Mouse (Mus musculus): ENCODE measurements around the gene Ggt1. TPM values are rescaled to one million over a fixed set of nuclear protein-coding genes. Genes with fewer than 3 reads are reported as not detected.
A peak's percentile ranks its signal among the peaks of the same experiment; 100 is the strongest.
"Not testable (repeated sequence)": the region's sequence is repeated elsewhere in the genome, so short reads cannot be mapped to it uniquely, and the experiment has no call there.

Gene Ggt1
- polyA plus RNA-seq, 1 experiment from 2014 or later: 12.4 TPM

- ATAC-seq (replicated peaks; ENCODE audit: low FRiP score, low TSS enrichment, low read depth): no peak
- Histone ChIP-seq H3K4me2 (ENCODE audit: low read length) (no peak overlapping the region), H3K27ac (ENCODE audit: low read depth) (no peak overlapping the region)
These were observed 4.0 kb downstream of the Ggt1 start for GRCm38 (mm10) chr10:75565436-75565835.

DNA sequence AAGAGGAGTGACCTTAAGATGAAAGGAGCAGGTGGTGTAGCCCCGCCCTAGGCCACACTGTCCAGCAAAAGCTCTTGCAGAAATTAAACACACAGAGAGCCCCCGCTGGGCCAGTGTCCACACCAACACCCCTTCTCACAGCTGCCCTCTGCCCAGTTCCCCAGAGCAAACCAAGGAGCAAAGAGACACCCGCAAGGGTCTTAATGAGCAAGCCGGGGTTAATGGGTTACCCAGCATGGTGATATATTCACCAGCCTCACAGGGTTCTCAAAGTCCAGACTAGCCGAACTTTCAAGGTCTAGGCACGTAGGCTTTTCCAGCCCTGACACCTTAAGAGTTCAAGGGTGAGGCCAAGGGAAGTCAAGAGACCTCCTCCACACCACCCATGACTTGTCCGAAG is 4.5 kb downstream of the Ggt1 start:
- no peaks in the 10 kb centered on the region for H3K9me3 ChIP-seq (ENCODE audit: control insufficient read depth, low read length)
- no peak overlapping the region for H3K4me3 ChIP-seq (ENCODE audit: low read depth, low read length)
- H3K4me1 ChIP-seq (replicated peaks; ENCODE audit: control insufficient read depth, insufficient read depth, low read length): no peaks in the 10 kb centered on the region
- peaks cover 10% of the 10 kb centered on the region for H3K27me3 ChIP-seq (replicated peaks; ENCODE audit: control insufficient read depth, insufficient read depth, low read length)
- H3K27ac ChIP-seq (ENCODE audit: low read depth): no peak overlapping the region
- H3K4me2 ChIP-seq (ENCODE audit: low read length): no peak overlapping the region
- H3K36me3 ChIP-seq (ENCODE audit: control insufficient read depth, insufficient read depth, low read length): no peaks in the 10 kb centered on the region
- DNase-seq (ENCODE audit: low spot score): no peak
- WGBS: 72% methylated on average over 7 of the region's 7 CpGs
- H3K9ac ChIP-seq (ENCODE audit: low read length): no peak overlapping the region
- ATAC-seq (replicated peaks; ENCODE audit: low FRiP score, low TSS enrichment, low read depth): no peak; the same call in 1 of the 2 replicates

More at GRCm38 (mm10) chr10:75565436-75565835, 4.0 kb downstream of the Ggt1 start:
- Histone ChIP-seq H3K9ac (ENCODE audit: low read length) (no peak overlapping the region), H3K36me3 (ENCODE audit: control insufficient read depth, insufficient read depth, low read length) (no peaks in the 10 kb centered on the region), H3K4me3 (ENCODE audit: low read depth, low read length) (no peak overlapping the region), H3K4me1 (replicated peaks; ENCODE audit: control insufficient read depth, insufficient read depth, low read length) (no peaks in the 10 kb centered on the region), H3K9me3 (ENCODE audit: control insufficient read depth, low read length) (no peaks in the 10 kb centered on the region), H3K27me3 (replicated peaks; ENCODE audit: control insufficient read depth, insufficient read depth, low read length) (peaks cover 15% of the 10 kb centered on the region)
- no peak for DNase-seq (ENCODE audit: low spot score)
- 66% methylated on average over 6 of the region's 6 CpGs for WGBS

DNA sequence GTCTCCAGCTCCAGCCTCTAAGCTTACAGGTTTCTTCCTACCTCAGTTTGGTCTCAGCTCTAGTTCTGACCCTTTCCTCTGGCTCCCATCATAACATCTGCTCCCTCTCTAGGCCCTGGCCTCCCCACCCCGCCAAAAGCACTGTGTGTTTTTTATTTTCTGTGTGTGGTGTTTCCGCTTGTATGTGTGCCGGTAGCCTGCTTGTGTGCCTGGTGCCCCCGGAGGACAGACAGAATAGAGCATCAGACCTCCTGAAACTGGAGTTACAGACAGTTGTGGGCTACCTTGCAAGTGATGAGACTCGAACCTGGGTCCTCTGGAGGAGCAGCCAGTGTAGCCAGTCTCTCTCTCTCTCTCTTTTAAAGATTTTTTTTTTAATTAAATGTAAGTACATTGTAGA is 4.9 kb downstream of the Ggt1 start:
- no peak overlapping the region for H3K27ac ChIP-seq (ENCODE audit: low read depth)
- DNase-seq (ENCODE audit: low spot score): no peak
- H3K9ac ChIP-seq (ENCODE audit: low read length): no peak overlapping the region
- ATAC-seq (replicated peaks; ENCODE audit: low FRiP score, low TSS enrichment, low read depth): no peak
- WGBS: 79% methylated on average over 5 of the region's 5 CpGs
- H3K4me1 ChIP-seq (replicated peaks; ENCODE audit: control insufficient read depth, insufficient read depth, low read length): no peaks in the 10 kb centered on the region
- H3K27me3 ChIP-seq (replicated peaks; ENCODE audit: control insufficient read depth, insufficient read depth, low read length): peaks cover 6% of the 10 kb centered on the region; the same call in 1 of the 2 replicates
- no peaks in the 10 kb centered on the region for H3K9me3 ChIP-seq (ENCODE audit: control insufficient read depth, low read length)
- H3K4me3 ChIP-seq (ENCODE audit: low read depth, low read length): no peak overlapping the region
- no peaks in the 10 kb centered on the region for H3K36me3 ChIP-seq (ENCODE audit: control insufficient read depth, insufficient read depth, low read length)
- no peak overlapping the region for H3K4me2 ChIP-seq (ENCODE audit: low read length)

DNA sequence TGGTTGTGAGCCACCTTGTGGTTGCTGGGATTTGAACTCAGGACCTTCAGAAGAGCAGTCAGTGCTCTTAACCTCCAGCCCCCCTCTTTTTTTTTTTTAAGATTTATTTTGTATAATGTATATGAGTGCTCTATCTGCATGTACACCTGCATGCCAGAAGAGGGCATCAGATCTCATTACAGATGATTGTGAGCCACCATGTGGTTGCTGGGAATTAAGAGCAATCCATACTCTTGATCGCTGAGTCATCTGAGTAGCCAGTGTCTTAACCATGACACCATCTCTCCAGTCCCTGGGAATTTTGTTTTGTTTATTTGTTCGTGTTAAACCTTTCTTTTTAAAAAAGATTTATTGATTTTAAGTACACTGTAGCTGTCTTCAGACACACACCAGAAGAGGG is 5.4 kb downstream of the Ggt1 start:
- not testable (repeated sequence) for H3K4me3 ChIP-seq (ENCODE audit: low read depth, low read length); DNase-seq (ENCODE audit: low spot score); H3K4me1 ChIP-seq (replicated peaks; ENCODE audit: control insufficient read depth, insufficient read depth, low read length); H3K4me2 ChIP-seq (ENCODE audit: low read length); ATAC-seq (replicated peaks; ENCODE audit: low FRiP score, low TSS enrichment, low read depth); H3K27me3 ChIP-seq (replicated peaks; ENCODE audit: control insufficient read depth, insufficient read depth, low read length); H3K36me3 ChIP-seq (ENCODE audit: control insufficient read depth, insufficient read depth, low read length); H3K9ac ChIP-seq (ENCODE audit: low read length); H3K9me3 ChIP-seq (ENCODE audit: control insufficient read depth, low read length); H3K27ac ChIP-seq (ENCODE audit: low read depth)
- 85% methylated on average over 2 of the region's 2 CpGs for WGBS

DNA sequence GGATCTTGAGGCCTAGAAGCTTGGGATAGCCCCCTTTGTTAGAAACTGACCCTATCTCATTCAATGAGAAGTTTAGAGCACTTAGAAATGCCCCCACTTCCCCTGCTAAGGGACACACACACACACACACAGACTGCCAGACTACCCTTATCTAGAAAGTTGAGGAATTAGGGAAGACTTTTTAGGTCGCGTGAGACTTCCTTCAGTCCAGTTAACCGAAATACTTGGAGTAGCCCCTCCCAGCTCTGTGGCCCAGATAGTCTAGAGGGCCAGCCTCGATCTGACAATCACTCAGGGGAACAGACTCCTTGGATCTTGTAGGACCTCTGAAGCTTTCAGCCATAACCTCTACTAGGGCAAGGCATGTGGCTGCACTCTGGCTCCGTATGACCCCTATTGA is 6.6 kb downstream of the Ggt1 start:
- H3K4me3 ChIP-seq (ENCODE audit: low read depth, low read length): no peak overlapping the region
- H3K9ac ChIP-seq (ENCODE audit: low read length): no peak overlapping the region
- no peak for ATAC-seq (replicated peaks; ENCODE audit: low FRiP score, low TSS enrichment, low read depth)

DNA sequence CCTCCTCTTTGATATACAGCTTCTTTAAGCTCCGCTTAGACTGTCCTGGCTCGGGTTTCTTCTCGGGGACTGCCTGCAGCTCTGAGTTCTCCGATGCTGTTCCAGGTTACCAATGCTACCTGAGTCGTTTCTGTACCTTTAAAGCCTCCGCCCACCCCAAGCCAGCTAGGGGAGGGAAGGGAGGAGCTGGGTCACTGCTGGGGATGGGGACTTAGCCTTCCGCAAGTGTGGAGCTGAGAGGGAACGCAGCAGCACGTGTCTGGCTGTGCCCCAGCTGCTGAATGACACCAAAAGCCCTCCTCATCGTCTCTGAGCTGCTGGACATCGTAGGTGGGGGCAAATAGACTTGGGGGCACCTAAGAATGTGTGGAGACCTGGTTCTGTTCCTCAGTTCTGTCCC is 7.0 kb downstream of the Ggt1 start:
- DNase-seq (ENCODE audit: low spot score) (no peak), ATAC-seq (replicated peaks; ENCODE audit: low FRiP score, low TSS enrichment, low read depth) (peak; percentile 37; the same call in 1 of the 2 replicates)
- H3K4me3 ChIP-seq (ENCODE audit: low read depth, low read length): no peak overlapping the region
- H3K27me3 ChIP-seq (replicated peaks; ENCODE audit: control insufficient read depth, insufficient read depth, low read length): no peaks in the 10 kb centered on the region
- no peaks in the 10 kb centered on the region for H3K9me3 ChIP-seq (ENCODE audit: control insufficient read depth, low read length)
- no peaks in the 10 kb centered on the region; the same call in 1 of the 2 replicates for H3K4me1 ChIP-seq (replicated peaks; ENCODE audit: control insufficient read depth, insufficient read depth, low read length)
- H3K9ac ChIP-seq (ENCODE audit: low read length): no peak overlapping the region
- H3K4me2 ChIP-seq (ENCODE audit: low read length): no peak overlapping the region; the same call in 1 of the 2 replicates
- WGBS: 9% methylated on average over 11 of the region's 11 CpGs
- no peaks in the 10 kb centered on the region for H3K36me3 ChIP-seq (ENCODE audit: control insufficient read depth, insufficient read depth, low read length)
- no peak overlapping the region for H3K27ac ChIP-seq (ENCODE audit: low read depth)

More for the DNA sequence above, 6.6 kb downstream of the Ggt1 start:
- H3K27ac ChIP-seq (ENCODE audit: low read depth): no peak overlapping the region
- no peaks in the 10 kb centered on the region for H3K36me3 ChIP-seq (ENCODE audit: control insufficient read depth, insufficient read depth, low read length)
- H3K27me3 ChIP-seq (replicated peaks; ENCODE audit: control insufficient read depth, insufficient read depth, low read length): no peaks in the 10 kb centered on the region
- DNase-seq (ENCODE audit: low spot score): no peak
- H3K9me3 ChIP-seq (ENCODE audit: control insufficient read depth, low read length): no peaks in the 10 kb centered on the region
- no peak overlapping the region for H3K4me2 ChIP-seq (ENCODE audit: low read length)
- WGBS: 34% methylated on average over 5 of the region's 5 CpGs
- H3K4me1 ChIP-seq (replicated peaks; ENCODE audit: control insufficient read depth, insufficient read depth, low read length): no peaks in the 10 kb centered on the region; the same call in 1 of the 2 replicates

DNA sequence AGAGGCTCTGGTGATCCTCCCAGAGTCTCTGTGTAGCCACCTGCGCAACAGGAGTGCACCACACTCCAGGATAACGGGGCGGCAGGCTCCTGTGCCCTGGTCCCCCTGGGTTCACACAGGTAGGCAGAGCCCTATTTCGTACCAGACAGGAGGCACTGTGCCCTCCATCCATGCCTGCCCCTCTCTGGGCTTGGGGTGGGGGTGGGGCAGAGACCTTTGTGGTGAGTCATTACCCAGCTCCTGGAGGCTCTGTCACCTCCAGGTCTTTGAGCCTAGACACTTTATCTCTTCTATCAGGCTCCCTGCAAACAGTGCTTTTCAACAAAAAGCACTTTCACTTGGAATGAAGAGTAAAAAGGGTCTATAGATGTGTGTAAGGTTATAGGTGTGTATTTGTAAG is 7.4 kb downstream of the Ggt1 start:
- ATAC-seq (replicated peaks; ENCODE audit: low FRiP score, low TSS enrichment, low read depth) (peak; percentile 36; the same call in 1 of the 2 replicates), DNase-seq (ENCODE audit: low spot score) (no peak)
- no peak overlapping the region; the same call in 1 of the 2 replicates for H3K4me2 ChIP-seq (ENCODE audit: low read length)

DNA sequence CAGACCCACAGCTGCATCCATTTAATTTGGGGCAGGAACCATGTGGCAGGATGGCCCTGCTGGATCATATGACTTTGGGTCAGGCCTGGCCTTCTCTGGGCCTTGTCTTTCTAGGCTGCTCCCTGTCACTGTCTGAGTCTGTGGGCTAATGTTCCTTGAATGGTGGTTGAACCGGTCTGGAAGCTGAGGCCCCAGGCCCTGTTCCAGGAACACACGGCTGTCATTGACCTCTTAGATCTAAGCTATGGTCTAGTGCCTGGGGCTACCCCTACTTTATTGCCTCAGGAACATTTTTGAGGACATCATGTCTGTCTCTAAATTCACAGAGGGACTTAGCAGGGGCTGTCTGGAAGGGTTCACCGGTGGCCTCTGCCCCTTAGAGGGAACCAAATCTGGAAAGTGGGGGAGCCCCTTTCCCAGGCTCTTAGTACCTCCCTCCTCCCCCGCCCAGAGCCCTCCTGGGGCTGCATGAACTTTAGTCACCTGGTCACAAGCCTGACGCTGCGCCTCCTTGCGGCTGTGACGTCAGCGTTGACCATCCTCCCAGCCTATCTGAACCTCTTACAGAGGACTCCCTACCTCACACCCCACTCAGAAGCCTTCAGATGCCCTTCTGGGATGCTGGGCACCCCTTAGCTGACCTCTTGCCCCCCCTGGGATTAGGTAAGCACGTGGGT is 9.7 kb downstream of the Ggt1 start:
- Histone ChIP-seq H3K27ac (ENCODE audit: low read depth) (no peak overlapping the region), H3K27me3 (replicated peaks; ENCODE audit: control insufficient read depth, insufficient read depth, low read length) (no peaks in the 10 kb centered on the region), H3K9me3 (ENCODE audit: control insufficient read depth, low read length) (no peaks in the 10 kb centered on the region), H3K4me3 (ENCODE audit: low read depth, low read length) (no peak overlapping the region), H3K4me2 (ENCODE audit: low read length) (no peak overlapping the region), H3K36me3 (ENCODE audit: control insufficient read depth, insufficient read depth, low read length) (no peaks in the 10 kb centered on the region), H3K4me1 (replicated peaks; ENCODE audit: control insufficient read depth, insufficient read depth, low read length) (no peaks in the 10 kb centered on the region; the same call in 1 of the 2 replicates), H3K9ac (ENCODE audit: low read length) (no peak overlapping the region)
- ATAC-seq (replicated peaks; ENCODE audit: low FRiP score, low TSS enrichment, low read depth) (no peak), DNase-seq (ENCODE audit: low spot score) (no peak)
- WGBS: 30% methylated on average over 10 of the region's 10 CpGs

More for the DNA sequence above, 7.4 kb downstream of the Ggt1 start:
- WGBS: 13% methylated on average over 4 of the region's 4 CpGs
- Histone ChIP-seq H3K9me3 (ENCODE audit: control insufficient read depth, low read length) (no peaks in the 10 kb centered on the region), H3K4me1 (replicated peaks; ENCODE audit: control insufficient read depth, insufficient read depth, low read length) (no peaks in the 10 kb centered on the region; the same call in 1 of the 2 replicates), H3K9ac (ENCODE audit: low read length) (no peak overlapping the region), H3K27ac (ENCODE audit: low read depth) (no peak overlapping the region), H3K36me3 (ENCODE audit: control insufficient read depth, insufficient read depth, low read length) (no peaks in the 10 kb centered on the region), H3K4me3 (ENCODE audit: low read depth, low read length) (no peak overlapping the region), H3K27me3 (replicated peaks; ENCODE audit: control insufficient read depth, insufficient read depth, low read length) (no peaks in the 10 kb centered on the region)

- WGBS: 47% methylated on average over 9 of the region's 9 CpGs
- DNase-seq (ENCODE audit: low spot score) (no peak), ATAC-seq (replicated peaks; ENCODE audit: low FRiP score, low TSS enrichment, low read depth) (no peak)
- H3K4me1 ChIP-seq (replicated peaks; ENCODE audit: control insufficient read depth, insufficient read depth, low read length): no peaks in the 10 kb centered on the region; the same call in 1 of the 2 replicates
- no peaks in the 10 kb centered on the region for H3K9me3 ChIP-seq (ENCODE audit: control insufficient read depth, low read length)
- H3K27ac ChIP-seq (ENCODE audit: low read depth): no peak overlapping the region
- H3K4me2 ChIP-seq (ENCODE audit: low read length): no peak overlapping the region
- H3K4me3 ChIP-seq (ENCODE audit: low read depth, low read length): no peak overlapping the region
- H3K36me3 ChIP-seq (ENCODE audit: control insufficient read depth, insufficient read depth, low read length): no peaks in the 10 kb centered on the region
- H3K9ac ChIP-seq (ENCODE audit: low read length): no peak overlapping the region
- no peaks in the 10 kb centered on the region for H3K27me3 ChIP-seq (replicated peaks; ENCODE audit: control insufficient read depth, insufficient read depth, low read length)
These were observed 10.5 kb downstream of the Ggt1 start for GRCm38 (mm10) chr10:75571937-75572336.

Measured in intestine, embryonic 14.5 days (tissue).